Mouse (Mus musculus) intestine, embryonic 14.5 days (tissue): ENCODE results near the gene Otog. TPM values are rescaled to one million over a fixed set of nuclear protein-coding genes. Genes with fewer than 3 reads are reported as not detected.
A peak's percentile ranks its signal among the peaks of the same experiment; 100 is the strongest.

Experiments used
- ATAC-seq: fragments of 200-750 bp; cut with Nextera tagmentation; replicated peaks from 2 replicates; pipeline ENCODE4 v1.8.0; 2017; ENCODE audit warnings: low read depth, moderate number of reproducible peaks, moderate TSS enrichment, moderate library complexity; ENCODE audit not compliant: low FRiP score, low TSS enrichment
- DNase-seq: peaks from one replicate; pipeline ENCODE4 v3.0.0-alpha.2; 2018; ENCODE audit warnings: low spot score
- H3K27ac ChIP-seq: fragments of 300-500 bp; sonication (generic); 2 replicates; pipeline ENCODE4 v1.5.1; 2014; ENCODE audit warnings: low read depth, mild to moderate bottlenecking, control low read depth
- H3K27me3 ChIP-seq: fragments of 300-500 bp; sonication (generic); replicated peaks from 2 replicates; pipeline ENCODE4 v1.6.1; 2014; ENCODE audit warnings: low read length, control low read depth; ENCODE audit not compliant: control insufficient read depth, insufficient read depth
- H3K36me3 ChIP-seq: fragments of 300-500 bp; sonication (generic); 2 replicates; pipeline ENCODE4 v1.6.1; 2014; ENCODE audit warnings: low read length, control low read depth; ENCODE audit not compliant: control insufficient read depth, insufficient read depth
- H3K4me1 ChIP-seq: fragments of 300-500 bp; sonication (generic); replicated peaks from 2 replicates; pipeline ENCODE4 v1.6.1; 2014; ENCODE audit warnings: low read length, control low read depth, mixed read lengths; ENCODE audit not compliant: control insufficient read depth, insufficient read depth
- H3K4me2 ChIP-seq: fragments of 300-500 bp; sonication (generic); 2 replicates; pipeline ENCODE4 v1.6.1; 2014; ENCODE audit warnings: low read length
- H3K4me3 ChIP-seq: fragments of 300-500 bp; sonication (generic); 2 replicates; pipeline ENCODE4 v1.5.1; 2014; ENCODE audit warnings: low read depth, low read length, control low read depth, mixed read lengths
- H3K9ac ChIP-seq: fragments of 300-500 bp; sonication (generic); 2 replicates; pipeline ENCODE4 v1.6.1; 2014; ENCODE audit warnings: mild to moderate bottlenecking, low read length
- H3K9me3 ChIP-seq: fragments of 300-500 bp; sonication (generic); 2 replicates; pipeline ENCODE4 v1.6.1; 2016; ENCODE audit warnings: low read length, control low read depth; ENCODE audit not compliant: control insufficient read depth
- WGBS: fragments of 180-500 bp; shearing (Covaris S2); extraction: QIAGEN DNeasy Blood & Tissue Kit; methylation state at CpG from one replicate; pipeline ENCODE4 v1.1.7; 2014; 5-methylcytosine and 5-hydroxymethylcytosine counted together
- polyA plus RNA-seq: library from polyadenylated mRNA; unstranded; fragments of >200 nt; fragmentation: Nextera tagmentation; extraction: Ambion mirVana; gene quantifications from 2 replicates; pipeline ENCODE4 v1.2.1, GENCODE M21; 2014

Gene Otog
- polyA plus RNA-seq, 1 experiment from 2014 or later, result 0.12 TPM

DNA sequence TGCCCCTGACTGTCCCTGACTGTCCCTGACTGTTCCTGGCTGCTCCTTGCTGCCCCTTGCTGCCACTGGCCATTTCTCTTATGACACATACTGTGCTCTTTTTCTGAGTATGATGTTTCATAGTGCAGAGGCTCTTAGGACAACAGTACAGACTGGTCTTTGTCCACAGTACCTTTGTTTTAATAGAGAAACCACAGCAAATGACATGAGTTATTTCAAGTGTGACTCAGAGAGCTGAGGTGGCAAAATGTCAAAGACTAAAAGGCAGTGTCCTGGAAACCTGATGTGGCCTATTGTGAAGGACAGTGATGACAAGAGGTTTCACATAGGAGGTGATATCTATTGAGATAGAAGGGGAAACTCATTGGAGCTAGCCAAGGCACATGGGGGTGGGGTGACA is 6.1 kb downstream of the Otog start:
- no peak overlapping the region for H3K27ac ChIP-seq
- no peak for ATAC-seq
- no peak overlapping the region for H3K4me3 ChIP-seq
- H3K27me3 ChIP-seq, result no peaks in the 10 kb centered on the region
- H3K4me1 ChIP-seq, result no peaks in the 10 kb centered on the region
- H3K4me2 ChIP-seq, result no peak overlapping the region
- H3K36me3 ChIP-seq, result no peaks in the 10 kb centered on the region
- no peaks in the 10 kb centered on the region for H3K9me3 ChIP-seq
- H3K9ac ChIP-seq, result no peak overlapping the region
- DNase-seq, result no peak

DNA sequence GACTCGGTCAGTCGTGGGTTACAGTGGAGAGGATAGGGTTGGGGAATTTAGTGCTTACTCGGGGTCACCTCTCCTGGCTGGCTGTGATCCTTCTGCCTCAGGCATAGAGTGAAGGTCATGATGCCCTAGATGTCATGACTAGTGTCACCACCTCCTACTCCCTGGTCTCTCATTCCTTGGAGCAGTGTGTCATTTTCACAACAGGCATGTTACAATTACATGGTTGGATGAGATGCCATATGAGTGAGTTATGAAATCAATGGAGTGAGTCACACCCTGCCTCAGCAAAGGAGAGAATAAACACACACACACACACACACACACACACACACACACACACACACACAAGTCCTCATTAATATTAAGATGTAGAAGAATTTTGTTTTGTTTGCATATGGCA is 6.8 kb downstream of the Otog start:
- H3K9me3 ChIP-seq, result no peaks in the 10 kb centered on the region
- no peak overlapping the region for H3K27ac ChIP-seq
- no peaks in the 10 kb centered on the region for H3K27me3 ChIP-seq
- no peaks in the 10 kb centered on the region for H3K4me1 ChIP-seq
- H3K9ac ChIP-seq, result no peak overlapping the region
- no peak overlapping the region for H3K4me2 ChIP-seq
- DNase-seq (no peak), ATAC-seq (no peak)
- no peak overlapping the region for H3K4me3 ChIP-seq
- H3K36me3 ChIP-seq, result no peaks in the 10 kb centered on the region
- 83% methylated on average over 3 of the region's 3 CpGs for WGBS

DNA sequence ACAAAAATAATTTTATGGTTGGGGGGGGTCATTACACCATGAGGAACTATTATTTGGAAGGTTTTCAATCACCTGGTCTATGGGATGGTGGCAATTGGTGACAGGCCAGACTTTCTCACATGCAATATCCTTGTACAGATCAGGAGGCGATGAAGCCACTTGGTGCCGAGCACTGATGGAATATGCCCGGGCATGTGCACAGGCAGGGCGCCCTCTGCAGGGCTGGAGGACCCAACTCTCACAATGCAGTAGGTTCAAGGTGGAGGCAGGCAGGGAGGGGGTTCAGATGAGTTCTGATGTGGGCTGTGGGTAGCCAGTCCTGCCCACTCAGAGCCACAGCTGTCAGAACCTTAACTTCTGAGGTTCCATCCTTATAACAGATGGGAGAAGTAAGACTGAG is 11.1 kb downstream of the Otog start:
- H3K36me3 ChIP-seq, result no peaks in the 10 kb centered on the region
- H3K9ac ChIP-seq, result no peak overlapping the region
- H3K27me3 ChIP-seq, result no peaks in the 10 kb centered on the region
- ATAC-seq, result no peak
- no peaks in the 10 kb centered on the region for H3K4me1 ChIP-seq
- no peaks in the 10 kb centered on the region for H3K9me3 ChIP-seq
- no peak overlapping the region for H3K4me3 ChIP-seq
- DNase-seq, result no peak
- no peak overlapping the region for H3K27ac ChIP-seq
- H3K4me2 ChIP-seq, result no peak overlapping the region
- WGBS, result 81% methylated on average over 4 of the region's 4 CpGs

DNA sequence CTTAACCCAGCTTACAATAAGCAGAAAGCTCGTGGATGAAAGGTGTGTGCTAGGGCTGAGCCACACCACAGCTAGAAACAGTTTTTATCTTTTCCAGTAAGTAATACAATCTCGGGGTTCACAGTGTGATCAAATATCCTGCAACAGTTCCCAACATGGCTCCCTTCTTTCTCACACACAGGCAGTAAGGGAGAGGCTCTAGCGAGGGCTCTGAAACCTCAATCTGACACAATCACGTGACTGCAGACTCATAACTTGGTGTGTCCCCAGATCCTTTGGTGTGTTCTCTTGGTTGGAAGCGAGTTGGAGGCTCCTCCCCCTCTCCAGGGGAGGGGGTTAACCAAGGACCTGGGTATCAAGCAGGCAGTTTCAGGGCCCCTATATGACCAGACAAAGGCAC is 35.4 kb downstream of the Otog start:
- no peak for ATAC-seq
- Histone ChIP-seq H3K27me3 (no peaks in the 10 kb centered on the region), H3K36me3 (no peaks in the 10 kb centered on the region), H3K4me3 (no peak overlapping the region), H3K4me1 (no peaks in the 10 kb centered on the region), H3K27ac (no peak overlapping the region), H3K4me2 (no peak overlapping the region), H3K9ac (no peak overlapping the region), H3K9me3 (no peaks in the 10 kb centered on the region)
- DNase-seq, result no peak
- 55% methylated on average over 5 of the region's 5 CpGs for WGBS

DNA sequence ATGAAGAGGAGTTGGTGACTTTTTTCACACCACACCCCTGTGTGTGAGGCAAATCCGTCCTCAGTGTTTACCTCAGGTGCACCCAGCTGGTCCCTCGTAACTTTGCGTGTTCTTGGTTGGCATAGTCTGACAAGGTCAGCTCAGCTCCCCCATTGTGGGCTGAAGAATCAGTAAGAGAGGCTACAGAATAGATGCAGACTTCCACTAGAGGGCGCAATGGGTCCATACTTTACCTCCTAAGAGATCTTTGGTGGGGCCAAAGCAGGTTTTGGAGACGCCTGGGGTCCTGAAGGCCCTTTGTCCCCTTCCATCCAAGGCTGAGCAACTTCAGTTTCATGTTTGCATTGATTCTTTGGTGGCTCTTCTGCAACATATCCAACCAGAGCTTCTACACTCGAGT is 39.2 kb downstream of the Otog start:
- no peaks in the 10 kb centered on the region for H3K9me3 ChIP-seq
- H3K27ac ChIP-seq, result no peak overlapping the region
- no peak overlapping the region for H3K9ac ChIP-seq
- DNase-seq (peak; percentile 81), ATAC-seq (no peak)
- H3K4me1 ChIP-seq, result no peaks in the 10 kb centered on the region
- WGBS, result 16% methylated on average over 6 of the region's 6 CpGs
- H3K4me3 ChIP-seq, result no peak overlapping the region
- H3K27me3 ChIP-seq, result no peaks in the 10 kb centered on the region
- no peak overlapping the region for H3K4me2 ChIP-seq
- no peaks in the 10 kb centered on the region for H3K36me3 ChIP-seq

DNA sequence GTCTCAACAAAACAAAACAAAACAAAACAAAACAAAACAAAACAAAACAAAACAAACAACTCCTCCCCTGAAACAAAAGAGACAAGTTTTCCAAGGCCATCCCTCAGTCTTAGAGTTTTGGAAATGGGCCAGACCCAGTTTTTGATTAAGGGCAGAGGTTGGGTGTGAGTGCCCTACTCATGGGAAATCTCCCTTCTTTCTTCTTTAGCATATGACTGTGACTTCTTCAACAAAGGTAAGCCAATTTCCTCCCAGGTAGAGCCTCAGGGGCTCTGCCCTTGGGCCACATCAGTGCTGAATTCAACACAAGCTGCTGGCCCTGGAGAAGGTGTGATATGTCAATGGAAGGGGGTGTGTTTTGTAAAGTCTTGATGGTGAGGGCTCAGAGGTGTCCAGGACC is 40.1 kb downstream of the Otog start:
- Histone ChIP-seq H3K36me3 (no peaks in the 10 kb centered on the region), H3K4me2 (no peak overlapping the region), H3K4me3 (no peak overlapping the region), H3K27ac (no peak overlapping the region), H3K9me3 (no peaks in the 10 kb centered on the region), H3K9ac (no peak overlapping the region), H3K27me3 (no peaks in the 10 kb centered on the region), H3K4me1 (no peaks in the 10 kb centered on the region)
- DNase-seq (no peak), ATAC-seq (no peak)

DNA sequence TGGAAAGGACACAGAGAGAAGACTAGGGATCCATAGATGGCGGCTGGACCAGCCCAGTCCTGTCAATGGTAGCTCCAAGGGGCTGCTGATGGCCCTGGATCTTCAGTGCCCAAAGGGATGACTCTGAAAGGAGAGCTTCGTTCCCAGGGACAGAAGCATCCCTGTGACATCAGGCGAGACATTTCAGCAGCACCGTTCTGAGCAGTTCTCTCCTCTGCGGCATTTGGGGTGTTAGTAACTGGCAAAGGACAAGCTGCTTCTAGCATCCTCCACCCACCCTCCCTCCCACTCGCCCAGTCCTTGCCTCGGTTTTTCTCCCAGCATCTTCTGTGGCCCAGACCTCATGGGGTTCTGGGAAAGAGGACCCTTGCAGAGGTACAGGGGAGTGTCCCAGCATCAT is 41.5 kb downstream of the Otog start:
- no peaks in the 10 kb centered on the region for H3K27me3 ChIP-seq
- no peaks in the 10 kb centered on the region for H3K36me3 ChIP-seq
- H3K4me2 ChIP-seq, result no peak overlapping the region
- no peaks in the 10 kb centered on the region for H3K9me3 ChIP-seq
- ATAC-seq (no peak), DNase-seq (no peak)
- no peak overlapping the region for H3K9ac ChIP-seq
- 66% methylated on average over 7 of the region's 7 CpGs for WGBS
- H3K4me1 ChIP-seq, result no peaks in the 10 kb centered on the region
- no peak overlapping the region for H3K27ac ChIP-seq
- no peak overlapping the region for H3K4me3 ChIP-seq

DNA sequence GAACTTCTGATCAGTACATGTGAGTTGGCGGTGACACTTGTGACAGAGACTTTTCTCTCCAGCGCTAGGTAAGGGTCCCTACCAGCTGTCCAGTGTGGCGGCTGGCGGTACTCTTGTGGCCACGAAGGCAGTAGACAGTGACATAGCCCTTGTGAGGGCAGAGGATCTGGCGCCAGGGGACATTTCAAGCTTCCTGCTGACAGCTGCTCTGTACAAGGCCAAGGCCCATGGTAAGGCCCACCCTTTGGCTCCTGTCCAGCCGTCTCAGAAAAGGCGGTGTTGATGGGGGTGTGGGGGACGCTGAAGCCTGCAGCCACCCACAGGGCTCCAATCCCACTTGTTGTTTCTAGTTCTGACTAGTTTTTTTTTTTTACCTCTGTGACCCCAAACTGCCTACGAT is 42.9 kb downstream of the Otog start:
- no peak for DNase-seq
- Histone ChIP-seq H3K27ac (no peak overlapping the region), H3K27me3 (no peaks in the 10 kb centered on the region), H3K4me1 (no peaks in the 10 kb centered on the region), H3K4me2 (no peak overlapping the region), H3K36me3 (no peaks in the 10 kb centered on the region), H3K9me3 (no peaks in the 10 kb centered on the region), H3K4me3 (no peak overlapping the region), H3K9ac (no peak overlapping the region)
- whole genome bisulfite sequencing, result 74% methylated on average over 10 of the region's 10 CpGs
- no peak for ATAC-seq

DNA sequence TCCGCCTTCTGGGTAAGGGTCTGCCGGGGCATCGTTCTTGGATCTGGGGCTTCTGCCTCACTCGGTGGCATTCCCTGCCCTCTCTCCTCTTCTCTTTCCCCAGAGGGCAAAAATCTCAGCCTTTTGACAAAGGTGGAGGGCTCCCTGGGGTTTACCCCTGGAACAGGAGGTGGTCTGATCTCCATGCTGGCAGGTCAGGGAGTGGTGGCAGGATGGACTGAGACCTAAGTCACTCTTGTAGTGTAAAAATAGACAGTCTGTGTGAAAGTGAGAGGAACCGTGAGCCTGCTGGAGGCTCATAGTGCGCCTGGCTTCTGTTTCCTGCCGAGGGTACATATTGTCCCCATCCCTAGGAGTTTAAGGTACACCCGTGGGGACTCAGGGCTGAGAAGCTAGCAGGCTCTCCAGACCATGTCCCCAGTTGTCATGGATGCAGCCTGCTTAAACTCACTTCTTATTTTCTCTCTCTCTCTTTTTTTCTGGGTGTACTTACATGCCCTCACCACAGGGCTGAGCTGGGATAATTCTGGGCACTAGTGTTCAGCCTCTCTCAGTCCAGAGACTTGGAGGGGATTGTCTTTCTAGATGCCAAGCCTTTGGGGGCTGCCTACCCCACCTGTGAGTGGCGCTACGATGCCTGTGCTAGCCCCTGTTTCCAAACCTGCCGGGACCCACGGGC is 44.5 kb downstream of the Otog start:
- WGBS, result 80% methylated on average over 12 of the region's 12 CpGs
- Histone ChIP-seq H3K27ac (no peak overlapping the region), H3K4me3 (no peak overlapping the region), H3K9ac (no peak overlapping the region), H3K4me2 (no peak overlapping the region), H3K27me3 (no peaks in the 10 kb centered on the region), H3K4me1 (no peaks in the 10 kb centered on the region), H3K36me3 (no peaks in the 10 kb centered on the region), H3K9me3 (no peaks in the 10 kb centered on the region)
- no peak for ATAC-seq
- no peak for DNase-seq
